Mouse (Mus musculus) heart, adult 9 months (tissue): ENCODE data around the gene Dgkd.

ENCODE experiments used
- DNase-seq, 2 experiments: peaks; one replicate each; pipeline ENCODE4 v3.0.0; 2022; ENCODE audit warnings: low spot score in 2 of 2

The Dgkd gene

DNA sequence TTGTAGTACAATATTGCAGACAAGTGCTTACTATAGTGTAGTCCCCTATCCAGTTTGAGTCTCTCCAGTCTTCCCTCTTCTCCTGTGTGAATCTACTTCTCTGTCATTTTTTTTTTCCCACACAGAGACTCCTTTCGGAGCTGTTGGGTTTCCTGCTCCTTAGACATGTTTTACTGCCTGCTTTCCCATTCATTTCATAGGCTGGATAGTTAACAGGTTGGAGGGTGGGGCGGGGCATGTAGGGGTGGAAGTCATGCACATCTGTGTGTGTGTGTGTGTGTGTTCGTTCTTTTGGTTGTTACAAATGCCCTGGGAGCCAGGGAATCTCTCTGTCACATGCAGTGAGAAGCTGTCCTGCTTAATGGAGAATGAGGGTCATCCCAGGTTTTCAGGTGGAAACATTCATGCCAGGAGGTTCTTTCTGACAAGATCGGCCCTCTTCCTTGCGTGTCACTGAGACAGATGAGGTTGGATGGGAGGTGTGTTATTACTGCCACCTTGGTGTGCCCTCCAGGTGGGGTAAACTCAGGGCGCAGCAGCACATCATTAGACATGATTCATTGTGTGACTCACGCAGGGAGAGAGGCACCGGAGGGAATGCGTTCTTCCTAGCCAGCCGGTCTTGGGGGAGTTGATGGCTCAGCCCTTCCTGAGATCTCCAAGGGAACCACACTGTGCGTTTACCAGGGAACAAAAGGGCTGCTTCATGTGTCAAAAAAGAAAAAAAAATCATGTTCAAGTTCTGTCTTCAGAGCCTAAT lies 4.7 kb upstream of the Dgkd start:
- no peak for DNase-seq

DNA sequence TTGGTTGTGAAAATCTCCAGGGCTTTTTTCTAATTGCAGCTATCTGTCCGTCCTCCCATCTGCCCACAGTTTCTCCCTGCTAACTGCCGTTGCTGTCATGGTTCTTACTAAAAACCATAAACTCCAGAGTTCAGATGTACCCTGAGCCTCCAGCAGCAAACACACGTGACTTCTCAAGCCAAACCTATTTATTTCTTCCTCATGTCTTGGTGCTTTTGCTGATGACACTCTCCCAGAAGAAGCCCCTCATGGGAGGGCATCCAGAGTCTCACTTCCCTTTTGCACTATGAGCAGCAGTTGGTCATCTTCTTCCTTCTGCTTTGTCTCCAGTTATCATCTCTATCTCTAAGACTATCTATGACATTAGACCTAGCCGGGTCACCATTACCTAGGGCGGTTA lies 3.8 kb upstream of the Dgkd start:
- peak in 1 of 2 experiments; percentile 59 for DNase-seq

DNA sequence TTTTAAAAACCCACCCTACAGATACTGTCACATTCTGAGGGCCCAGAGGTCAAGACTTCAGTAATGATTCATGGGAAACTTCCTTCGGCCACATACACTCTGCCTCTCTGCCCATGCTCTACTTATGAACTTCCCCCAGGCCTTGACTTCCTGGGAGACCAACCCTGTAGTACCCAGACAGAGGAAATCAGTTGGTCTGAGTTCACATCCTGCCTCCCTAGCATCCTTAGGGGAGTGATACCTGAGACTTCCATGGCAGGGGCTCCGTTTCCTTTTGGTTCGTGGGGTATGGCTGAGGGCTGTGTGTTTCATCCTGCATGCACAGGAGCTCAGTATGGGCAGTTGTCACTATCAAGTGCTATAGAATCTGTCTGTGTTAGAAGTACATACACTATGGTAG lies 1.7 kb upstream of the Dgkd start:
- no peak for DNase-seq

DNA sequence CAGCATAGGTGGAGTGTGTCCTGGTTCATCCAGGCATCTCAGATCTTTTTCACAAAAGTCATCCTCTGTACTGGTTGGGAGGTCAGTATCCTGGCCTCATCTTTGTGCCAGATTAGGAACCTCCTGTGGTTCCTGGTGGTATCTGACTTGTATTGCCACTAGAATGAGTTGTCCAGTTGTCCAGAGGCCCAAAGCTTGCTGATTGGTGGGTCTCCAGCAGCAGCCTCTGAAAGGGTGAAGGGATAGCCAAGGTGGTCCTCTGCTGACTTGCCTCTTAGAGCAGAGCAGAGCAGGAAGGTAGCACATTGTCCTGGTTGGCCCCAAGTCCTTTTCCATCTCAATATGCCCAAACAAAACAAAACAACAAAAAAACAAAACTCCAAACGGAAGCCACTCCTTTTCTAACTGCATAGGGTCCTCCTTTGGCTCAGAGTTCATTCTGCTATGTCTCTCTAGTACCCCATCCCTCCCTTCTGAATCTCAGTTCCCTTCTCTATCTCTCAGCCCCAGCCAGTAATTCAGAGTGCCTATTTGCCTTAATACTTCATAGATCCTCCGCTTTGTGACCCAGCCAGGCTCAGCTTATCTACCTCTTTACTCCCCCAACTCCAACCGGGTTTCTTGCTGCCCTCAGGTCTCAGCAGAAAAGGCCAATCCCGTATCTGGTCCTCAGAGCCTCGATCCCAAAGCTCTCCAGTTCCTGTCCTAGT lies 851 bp upstream of the Dgkd start:
- DNase-seq: no peak

DNA sequence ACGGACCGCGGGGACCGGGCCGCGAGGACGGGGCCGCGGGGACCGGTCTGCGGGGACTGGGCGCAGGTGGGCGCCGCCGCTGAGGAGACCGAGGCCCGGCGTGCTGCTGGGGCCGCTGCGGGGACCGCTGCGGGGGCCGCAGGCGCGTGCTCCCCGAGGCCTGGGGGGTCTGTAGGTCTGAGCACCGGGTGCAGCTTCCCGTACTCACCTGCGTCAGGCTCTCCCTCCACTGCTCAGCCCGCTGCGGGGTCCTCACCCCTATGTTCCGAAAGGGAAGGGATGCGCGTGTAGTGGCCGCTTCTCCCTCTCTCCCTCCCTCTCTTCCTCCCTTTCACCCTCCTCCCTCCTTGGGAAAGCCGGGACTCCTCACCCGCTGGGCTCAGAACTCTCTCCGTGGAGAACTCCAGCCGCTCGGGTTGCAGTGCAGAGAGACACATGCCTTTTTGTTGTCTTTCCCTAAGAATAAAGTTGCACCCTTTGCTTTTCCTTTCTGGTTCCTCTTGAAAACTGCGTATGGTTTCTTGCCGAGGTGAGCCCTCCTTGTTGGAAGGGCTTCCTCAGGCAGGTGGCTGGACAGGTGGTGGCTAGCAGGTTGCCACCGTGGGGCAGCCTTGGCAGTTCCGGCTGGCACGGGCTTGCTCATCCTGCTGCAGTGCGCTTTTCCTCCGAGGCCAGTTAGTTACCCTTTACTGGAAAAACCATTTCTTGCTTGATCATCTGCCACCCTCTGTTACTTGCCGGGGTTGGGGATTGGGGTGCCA lies 694 bp downstream of the Dgkd start:
- peak in 1 of 2 experiments; percentile 20 for DNase-seq

DNA sequence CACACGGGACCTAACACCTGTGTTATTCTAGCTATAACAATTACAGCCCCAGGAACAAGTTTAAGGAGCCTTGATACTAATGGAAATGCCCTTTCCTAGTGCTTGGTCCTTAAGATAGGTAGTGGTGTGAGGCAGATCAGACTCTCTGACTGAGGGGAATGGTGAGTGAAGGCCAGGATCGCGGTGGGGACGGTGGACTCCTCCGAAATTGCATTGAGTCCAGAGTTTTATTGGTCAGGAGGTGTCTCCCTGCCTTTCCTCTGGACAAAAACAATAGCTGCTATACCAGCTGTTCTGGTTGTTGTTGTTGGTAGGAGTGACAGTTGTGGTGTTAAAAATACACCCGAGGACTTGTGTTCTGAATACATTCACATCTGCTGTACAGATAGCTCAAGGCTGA lies 1.3 kb downstream of the Dgkd start:
- no peak for DNase-seq

DNA sequence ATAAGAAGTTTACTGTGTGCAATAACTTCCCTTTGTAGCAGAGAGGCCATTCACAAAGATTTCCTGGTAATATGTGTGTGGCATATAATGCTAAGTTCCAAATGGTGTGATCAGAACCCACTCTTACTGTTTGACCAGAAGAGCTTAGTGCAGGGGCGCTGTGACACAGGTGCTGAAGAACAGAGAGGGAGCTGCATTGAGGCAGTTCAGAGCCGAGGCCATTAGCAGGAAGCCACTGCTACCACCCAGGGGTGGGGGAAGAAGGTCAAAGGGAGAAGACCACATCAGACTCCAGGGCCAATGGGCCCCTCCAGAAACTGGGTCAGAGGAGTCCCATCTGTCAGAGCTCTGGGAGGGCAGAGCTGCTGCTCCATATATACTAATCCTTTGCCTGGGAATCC lies 1.8 kb downstream of the Dgkd start:
- DNase-seq: no peak

DNA sequence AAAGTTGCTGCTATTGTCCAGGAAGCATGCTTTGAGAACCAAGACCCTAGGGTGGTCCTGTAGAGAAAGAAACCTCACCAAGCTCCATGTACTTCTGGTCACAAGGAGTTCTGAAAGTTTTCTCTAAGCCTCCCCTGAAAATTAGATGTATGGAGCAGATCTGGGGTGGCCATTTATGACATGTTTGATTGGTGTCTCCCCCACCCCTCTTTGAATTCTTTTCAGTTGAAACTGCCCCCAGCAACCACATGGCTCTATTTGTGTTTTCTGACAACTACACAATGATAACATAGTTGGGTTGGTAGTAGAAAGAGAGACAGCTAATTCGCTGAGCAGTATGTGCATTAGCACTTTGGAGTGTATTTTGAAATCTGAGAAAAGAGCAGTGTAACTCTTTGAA lies 2.4 kb downstream of the Dgkd start:
- no peak for DNase-seq

DNA sequence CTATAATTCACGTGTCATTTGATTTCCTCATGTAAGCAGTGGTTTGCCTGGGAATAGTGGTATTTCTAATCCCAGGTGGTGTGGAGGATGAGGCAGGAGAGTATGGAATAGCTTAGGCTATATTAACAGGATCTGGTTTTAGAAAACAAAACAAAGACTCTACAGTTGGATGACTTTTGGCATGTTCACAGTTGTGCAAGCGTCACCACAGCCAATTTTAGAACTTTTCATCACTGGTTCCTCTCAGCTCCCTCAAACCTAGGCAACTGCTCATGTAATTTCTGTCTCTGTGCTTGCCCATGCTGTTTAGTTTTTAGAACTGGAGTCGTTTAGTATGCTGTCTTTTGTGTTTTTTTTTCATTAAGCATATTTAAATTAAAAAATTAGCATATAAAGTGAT lies 3.7 kb downstream of the Dgkd start:
- peak in 1 of 2 experiments; percentile 61 for DNase-seq

DNA sequence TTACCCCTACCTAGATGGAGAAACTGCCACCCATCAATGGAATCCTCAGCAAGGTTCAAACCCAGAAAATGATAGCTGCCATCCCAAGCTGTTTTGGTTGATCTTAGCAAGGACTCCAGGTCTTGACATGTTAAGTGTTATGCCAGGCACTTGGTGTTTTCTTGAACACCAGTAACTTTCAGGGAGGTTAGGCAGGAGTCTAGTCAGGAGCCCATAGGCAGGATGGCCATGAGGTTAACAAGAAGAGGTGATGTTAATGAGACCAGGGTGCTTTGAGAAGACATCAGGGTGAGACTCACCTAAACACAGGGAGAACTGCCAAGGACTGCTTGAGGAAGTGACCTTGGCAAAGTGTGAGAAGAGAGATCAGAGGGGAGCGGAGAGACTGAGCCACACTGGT lies 4.9 kb downstream of the Dgkd start:
- no peak for DNase-seq

DNA sequence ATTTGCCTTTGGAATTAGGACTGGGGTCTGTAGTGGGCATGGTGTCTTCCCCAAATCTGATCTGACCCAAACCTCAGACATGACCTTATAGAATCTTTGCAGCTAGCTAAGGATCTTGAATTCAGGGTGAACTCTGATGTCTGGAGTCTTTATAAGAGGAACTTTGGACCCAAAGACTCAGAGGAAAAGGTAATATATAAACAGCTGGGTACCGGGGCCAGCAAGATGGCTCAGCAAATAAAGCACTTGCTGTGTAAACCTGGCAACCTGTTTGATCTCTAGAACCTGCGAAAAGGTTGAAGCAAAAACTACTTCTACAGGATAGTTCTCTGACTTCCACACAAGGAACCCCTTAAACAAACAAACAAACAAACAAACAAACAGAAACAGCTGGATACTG lies 5.4 kb downstream of the Dgkd start:
- DNase-seq: no peak

DNA sequence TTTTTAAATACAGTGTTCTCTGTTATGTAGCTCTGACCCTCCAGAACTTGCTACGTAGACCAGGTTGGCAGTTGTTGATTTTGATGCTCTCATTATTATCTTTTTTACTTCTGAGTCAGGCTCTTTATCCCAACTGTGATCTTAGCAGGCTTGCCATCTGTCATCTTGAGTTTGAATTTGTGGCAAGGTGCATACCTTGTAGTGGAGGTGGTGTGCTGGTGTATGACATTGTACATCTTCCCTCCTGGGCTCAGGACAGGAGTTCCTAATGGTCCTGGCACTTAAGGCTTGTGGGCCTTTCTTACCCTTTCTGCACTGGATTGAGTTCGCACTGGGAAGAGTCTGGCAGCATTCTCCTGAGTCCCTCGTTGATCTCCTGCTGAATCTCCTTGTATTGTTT lies 10.5 kb downstream of the Dgkd start:
- no peak for DNase-seq

DNA sequence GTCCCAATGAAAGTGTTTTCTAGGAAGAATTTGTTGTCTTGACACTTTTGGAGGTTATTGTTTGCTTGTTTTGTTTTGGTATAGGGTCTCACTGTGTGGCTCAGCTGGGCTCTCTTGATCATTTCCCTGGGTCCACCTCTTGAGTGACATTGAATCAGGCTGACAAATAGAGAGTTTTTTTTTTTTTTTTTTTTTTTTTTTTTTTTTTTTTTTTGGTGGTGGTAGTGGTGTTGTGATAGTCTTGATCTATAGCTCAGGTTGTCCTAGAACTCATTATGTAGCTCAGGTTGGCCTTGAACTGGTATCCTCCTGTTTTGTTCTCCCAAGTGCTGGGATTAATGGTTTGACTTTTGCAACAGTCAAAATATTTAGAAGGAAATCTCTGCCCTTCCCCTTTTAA lies 11.8 kb downstream of the Dgkd start:
- no peak for DNase-seq

DNA sequence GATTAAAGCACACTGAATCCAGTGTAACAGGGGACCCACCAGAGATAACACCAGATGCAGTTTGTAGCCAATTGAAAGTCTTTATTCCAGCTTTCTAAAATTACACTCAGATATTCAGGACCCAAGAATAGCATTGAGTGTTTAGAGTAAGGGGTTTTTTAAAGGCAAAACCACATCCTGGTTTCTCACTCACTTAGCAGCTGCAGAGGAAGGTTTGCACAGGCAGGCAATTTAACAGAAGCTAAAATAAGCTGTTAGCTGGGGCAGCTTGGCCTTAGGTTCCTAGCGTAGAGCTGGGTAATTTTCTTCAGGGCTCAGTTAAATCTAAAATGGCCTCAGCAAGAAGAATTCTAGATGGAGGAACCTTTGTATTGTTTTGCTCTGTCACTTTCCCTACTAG lies 13.6 kb downstream of the Dgkd start:
- DNase-seq: no peak

DNA sequence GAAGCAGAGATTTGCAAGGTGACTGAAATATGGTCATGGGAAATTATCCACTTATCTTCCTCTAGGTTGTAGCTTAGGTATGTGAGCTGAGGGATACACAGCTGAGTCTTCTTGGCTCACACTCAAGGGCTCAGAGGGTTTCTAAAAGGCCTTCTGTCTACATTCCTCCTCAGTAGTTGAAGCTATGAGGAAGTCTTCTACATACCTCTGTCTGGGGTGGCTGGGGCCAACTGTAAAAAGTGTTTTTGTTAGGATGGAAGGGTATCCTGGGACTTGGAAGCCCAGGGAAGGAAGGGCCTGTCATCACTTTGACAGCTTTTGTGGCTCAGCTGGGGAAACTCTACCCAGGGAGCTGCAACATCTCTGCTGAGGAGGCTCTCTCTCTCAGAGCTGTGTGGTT lies 18.5 kb downstream of the Dgkd start:
- DNase-seq: peak in 1 of 2 experiments; percentile 26

DNA sequence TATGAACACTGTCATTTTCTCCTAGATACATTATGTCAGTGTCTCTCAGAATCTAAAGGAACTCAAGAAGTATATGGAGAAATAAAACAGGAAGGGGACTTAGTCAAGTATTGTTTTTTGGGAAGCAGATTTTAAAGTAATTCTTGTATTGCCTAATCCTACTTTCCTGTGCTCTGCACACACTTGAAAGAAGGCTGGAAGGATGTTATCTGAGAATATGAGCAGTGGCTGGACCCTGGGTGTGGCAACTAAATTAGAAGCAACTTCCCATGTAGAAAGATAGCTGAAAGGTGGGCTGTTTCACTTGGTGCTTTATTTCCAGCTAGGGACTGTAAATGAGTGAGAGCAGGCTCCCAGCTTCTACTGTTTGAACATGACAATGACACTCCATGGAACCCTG lies 20.0 kb downstream of the Dgkd start:
- DNase-seq: no peak

DNA sequence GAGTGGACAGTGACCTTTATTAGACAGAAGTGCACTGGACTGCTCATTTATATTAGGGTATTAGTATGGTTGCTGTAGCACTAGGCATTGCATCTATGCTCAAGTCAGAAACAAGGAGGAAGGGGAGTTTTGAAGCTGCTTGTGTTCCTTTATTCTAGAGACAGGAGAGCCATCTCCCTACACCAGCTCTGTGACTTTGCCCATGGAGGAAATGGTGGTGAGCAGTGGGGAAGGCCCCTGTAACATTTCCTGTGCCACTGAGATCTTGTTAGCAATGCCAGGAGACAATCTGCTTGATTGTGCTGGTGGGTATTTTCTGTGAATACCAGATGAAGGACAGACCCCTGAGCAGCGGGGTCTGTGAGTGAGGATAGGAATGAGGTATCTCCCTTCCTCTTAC lies 23.0 kb downstream of the Dgkd start:
- DNase-seq: no peak

DNA sequence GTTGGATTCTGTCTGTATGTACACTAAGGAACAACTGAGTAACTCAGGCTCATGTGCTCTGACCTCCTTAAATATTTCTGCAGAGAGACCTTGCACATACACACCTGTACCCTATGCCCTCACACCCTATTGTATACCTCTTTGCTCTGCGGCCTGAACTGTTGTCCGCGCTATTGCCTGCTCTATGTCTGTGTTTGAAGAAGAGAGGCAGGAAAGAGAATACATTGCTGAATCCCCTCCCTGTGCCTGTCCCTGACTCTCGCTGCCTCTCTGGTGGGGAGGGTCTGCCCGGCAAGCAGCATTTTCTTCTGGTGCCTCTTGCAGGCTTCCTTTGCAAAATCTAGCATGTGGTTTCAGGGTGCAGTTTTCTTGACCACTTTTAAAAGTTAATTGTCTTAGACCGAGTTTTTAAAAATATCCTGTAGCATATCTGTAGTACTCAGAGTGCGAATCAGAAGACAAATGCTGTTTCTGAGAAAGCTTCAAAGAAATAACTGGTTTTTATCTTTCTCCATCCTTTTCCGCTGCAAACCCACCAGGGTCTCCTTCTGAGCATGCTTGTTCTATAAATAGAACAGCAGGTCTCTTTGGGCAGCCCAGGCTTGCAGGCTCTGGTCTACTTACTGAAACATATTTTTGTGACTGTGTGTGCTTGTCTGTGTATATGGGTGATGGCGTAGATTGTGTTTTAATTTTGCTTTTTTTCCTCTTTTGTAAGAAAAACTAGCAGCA lies 24.6 kb downstream of the Dgkd start:
- no peak for DNase-seq

DNA sequence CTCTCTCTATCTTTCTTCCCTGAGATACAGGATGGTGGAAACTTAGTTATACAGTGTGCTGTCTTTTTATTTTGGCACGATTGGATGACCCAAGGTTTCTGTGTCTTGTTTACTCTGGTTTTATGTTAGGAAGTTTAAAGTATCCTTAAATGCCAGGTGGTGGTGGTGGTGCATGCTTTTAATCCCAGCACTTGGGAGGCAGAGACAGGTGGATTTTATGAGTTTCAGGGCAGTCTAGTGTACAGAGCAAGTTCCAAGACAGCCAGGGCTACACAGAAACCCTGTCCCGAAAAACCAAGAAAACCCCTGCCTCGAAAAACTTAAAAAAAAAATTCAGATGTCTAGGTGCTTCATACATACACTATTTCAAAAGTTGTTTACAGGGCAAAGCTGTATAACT lies 25.9 kb downstream of the Dgkd start:
- no peak for DNase-seq

DNA sequence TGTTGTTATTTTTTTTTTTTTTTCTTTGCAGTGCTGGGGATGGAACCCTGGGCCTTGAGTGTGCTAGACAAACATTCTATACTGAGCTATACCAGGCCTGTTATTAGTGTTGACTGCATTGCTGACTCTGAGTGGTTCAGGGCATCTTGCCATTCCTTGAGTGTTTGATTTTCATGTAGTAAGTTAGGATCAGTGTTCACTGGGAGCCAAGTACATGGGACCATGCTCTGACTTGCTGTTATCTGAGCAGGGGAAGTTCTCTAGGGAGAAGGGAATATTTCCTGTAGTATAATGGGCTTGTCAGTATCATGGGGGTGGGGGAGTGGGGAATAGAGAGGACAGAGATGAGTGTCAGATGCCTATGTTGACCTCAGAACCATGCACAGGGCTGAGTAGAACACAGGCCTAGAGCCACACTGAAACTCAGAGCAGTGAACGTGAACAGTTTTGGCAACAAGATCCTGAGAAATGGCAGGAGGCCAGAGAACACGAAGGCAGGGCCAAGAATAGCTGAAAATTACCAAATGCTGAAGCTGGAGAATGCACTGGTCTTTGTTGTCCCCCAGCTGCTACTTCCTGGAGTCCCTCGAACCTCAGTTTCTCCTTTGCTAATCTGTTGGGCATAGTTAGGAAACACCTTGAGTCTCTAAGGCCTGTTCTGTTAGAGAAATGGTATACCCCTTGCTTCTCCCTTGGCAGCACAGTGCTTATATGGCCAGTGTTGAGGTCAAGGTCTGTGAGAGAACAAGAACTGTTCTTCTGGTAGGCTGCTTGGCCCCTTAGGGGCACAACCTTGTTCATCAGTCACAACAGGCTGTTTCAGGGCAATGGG lies 26.6 kb downstream of the Dgkd start:
- DNase-seq: peak; percentile 87 to 92

DNA sequence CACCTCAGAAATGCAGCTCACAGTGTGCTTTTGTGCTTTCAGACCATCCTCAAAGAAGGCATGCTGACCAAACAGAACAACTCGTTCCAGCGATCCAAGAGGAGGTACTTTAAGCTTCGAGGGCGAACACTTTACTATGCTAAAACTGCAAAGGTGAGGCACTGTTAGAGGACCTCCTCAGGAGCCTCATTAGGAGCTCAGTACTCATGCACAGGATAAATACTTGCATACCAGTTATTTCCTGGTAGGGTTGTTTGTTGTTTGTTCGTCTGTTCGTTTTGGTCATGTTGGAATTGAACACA lies 27.2 kb downstream of the Dgkd start:
- DNase-seq: no peak
